Mouse (Mus musculus) limb, embryonic 11.5 days (tissue): ENCODE measurements around the gene Prom2. TPM values are rescaled to one million over a fixed set of nuclear protein-coding genes. Genes with fewer than 3 reads are reported as not detected.

Experiments
- ATAC-seq: fragments of 200-750 bp; cut with Nextera tagmentation; 2 replicates; pipeline ENCODE4 v1.8.0; 2017; ENCODE audit warnings: low read depth; ENCODE audit not compliant: insufficient number of reproducible peaks, low FRiP score, low TSS enrichment
- DNase-seq: peaks from one replicate; pipeline ENCODE4 v3.0.0-alpha.2; 2015; ENCODE audit warnings: low spot score
- H3K27ac ChIP-seq: fragments of 300-500 bp; sonication (generic); replicated peaks from 2 replicates; pipeline ENCODE4 v1.5.1; 2014; ENCODE audit warnings: low read depth, mild to moderate bottlenecking, low read length
- H3K27me3 ChIP-seq: fragments of 300-500 bp; sonication (generic); 2 replicates; pipeline ENCODE4 v1.6.1; 2014; ENCODE audit warnings: mild to moderate bottlenecking, low read length, mixed read lengths; ENCODE audit not compliant: control insufficient read depth, insufficient read depth
- H3K36me3 ChIP-seq: fragments of 300-500 bp; sonication (generic); 2 replicates; pipeline ENCODE4 v1.6.1; 2014; ENCODE audit warnings: mild to moderate bottlenecking, low read length, moderate library complexity, mixed read lengths; ENCODE audit not compliant: control insufficient read depth, insufficient read depth
- H3K4me1 ChIP-seq: fragments of 300-500 bp; sonication (generic); 2 replicates; pipeline ENCODE4 v1.6.1; 2014; ENCODE audit warnings: low read length, mixed read lengths; ENCODE audit not compliant: control insufficient read depth, insufficient read depth
- H3K4me2 ChIP-seq: fragments of 300-500 bp; sonication (generic); 2 replicates; pipeline ENCODE4 v1.6.1; 2014; ENCODE audit warnings: low read depth, mild to moderate bottlenecking, moderate library complexity; ENCODE audit not compliant: severe bottlenecking
- H3K4me3 ChIP-seq: fragments of 300-500 bp; sonication (generic); 2 replicates; pipeline ENCODE4 v1.5.1; 2014; ENCODE audit warnings: low read depth, low read length
- H3K9ac ChIP-seq: fragments of 300-500 bp; sonication (generic); 2 replicates; pipeline ENCODE4 v1.6.1; 2014; ENCODE audit warnings: mild to moderate bottlenecking, low read length
- H3K9me3 ChIP-seq: fragments of 300-500 bp; sonication (generic); 2 replicates; pipeline ENCODE4 v1.6.1; 2016; ENCODE audit warnings: low read length; ENCODE audit not compliant: control insufficient read depth
- WGBS: fragments of 180-500 bp; shearing (Covaris S2); extraction: QIAGEN DNeasy Blood & Tissue Kit; methylation state at CpG from one replicate; pipeline ENCODE4 v1.1.7; 2014; 5-methylcytosine and 5-hydroxymethylcytosine counted together
- polyA plus RNA-seq: library from polyadenylated mRNA; unstranded; fragments of >200 nt; fragmentation: Nextera tagmentation; extraction: Ambion mirVana; gene quantifications from 2 replicates; pipeline ENCODE4 v1.2.1, GENCODE M21; 2014

The Prom2 gene
- polyA plus RNA-seq, 1 experiment from 2014 or later, result 1.5 TPM

DNA sequence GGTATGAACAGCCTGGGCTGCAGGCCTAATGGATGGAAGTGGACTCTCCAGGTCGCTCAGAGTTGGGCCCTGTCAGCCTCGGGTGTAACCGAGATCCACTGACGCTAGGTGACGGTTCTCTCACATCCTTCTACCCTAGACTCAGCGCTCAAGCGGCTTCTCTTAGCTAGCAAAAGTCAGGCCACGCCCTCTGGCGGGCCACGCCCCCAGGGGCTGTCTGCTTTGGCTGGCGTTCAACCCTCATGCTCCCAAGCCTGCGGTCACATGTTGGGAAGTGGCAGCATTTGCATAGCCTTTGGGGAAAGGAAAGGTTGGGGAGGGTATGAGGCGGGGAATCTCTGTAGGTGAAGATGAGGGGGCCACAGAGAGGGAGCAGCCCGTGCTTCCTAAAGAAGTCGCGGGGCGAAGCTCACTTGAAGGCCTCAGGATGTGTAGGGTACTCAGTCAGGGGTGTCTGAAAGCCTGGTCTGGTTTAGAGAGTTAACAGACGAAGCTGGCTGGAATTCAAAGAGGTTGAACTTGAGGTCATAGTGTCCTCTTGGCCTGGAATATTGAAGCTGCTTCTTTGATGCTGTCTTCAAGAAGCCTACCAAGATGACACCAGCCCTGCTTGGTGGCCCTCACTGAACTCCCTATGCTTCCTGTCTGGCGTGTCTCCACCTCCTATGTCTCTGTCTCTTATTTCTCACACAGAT lies 56.6 kb downstream of the Prom2 start:
- H3K4me3 ChIP-seq, result peak overlapping the region; percentile 7; the same call in 1 of the 2 replicates
- H3K4me2 ChIP-seq, result peak overlapping the region; percentile 38; the same call in 1 of the 2 replicates
- DNase-seq (peak; percentile 79), ATAC-seq (peak; percentile 49; the same call in 1 of the 2 replicates)
- H3K9me3 ChIP-seq, result no peaks in the 10 kb centered on the region
- H3K27me3 ChIP-seq, result peaks cover 48% of the 10 kb centered on the region
- H3K36me3 ChIP-seq, result no peaks in the 10 kb centered on the region
- H3K27ac ChIP-seq, result no peak overlapping the region
- 0 out of 2 replicates have a peak, but pooled peaks cover 5% of the 10 kb centered on the region for H3K4me1 ChIP-seq
- 8% methylated on average over 19 of the region's 19 CpGs for WGBS
- H3K9ac ChIP-seq, result no peak overlapping the region

DNA sequence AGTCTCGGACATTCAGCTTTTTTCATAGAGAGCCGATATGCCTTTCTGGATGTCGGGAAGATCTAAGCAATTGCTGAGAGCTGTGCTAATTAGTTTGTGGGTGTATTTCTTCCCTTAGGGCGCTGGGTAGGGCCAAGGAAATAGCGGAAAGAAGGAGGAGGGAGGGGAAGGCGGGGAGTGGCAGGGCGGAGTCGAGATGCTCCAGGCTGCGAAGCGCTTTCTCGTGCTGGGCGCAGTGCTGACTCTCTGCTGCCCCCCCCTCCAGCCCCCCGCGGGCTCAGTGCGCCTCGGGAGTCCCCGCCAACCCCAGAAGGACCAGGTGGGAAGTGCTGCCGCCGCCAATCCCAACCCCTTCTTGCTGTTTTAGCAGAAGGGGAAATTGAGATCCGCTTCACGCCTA lies 58.3 kb downstream of the Prom2 start:
- peak overlapping the region; percentile 54 for H3K4me3 ChIP-seq
- H3K27ac ChIP-seq, result no peak overlapping the region
- no peaks in the 10 kb centered on the region for H3K36me3 ChIP-seq
- ATAC-seq, result no peak
- H3K4me2 ChIP-seq, result peak overlapping the region; percentile 93
- 0% methylated on average over 20 of the region's 21 CpGs for WGBS
- 0 out of 2 replicates have a peak, but pooled peaks cover 5% of the 10 kb centered on the region for H3K4me1 ChIP-seq
- no peak overlapping the region for H3K9ac ChIP-seq
- H3K9me3 ChIP-seq, result no peaks in the 10 kb centered on the region
- H3K27me3 ChIP-seq, result peaks cover 50% of the 10 kb centered on the region
- DNase-seq, result peak; percentile 32

DNA sequence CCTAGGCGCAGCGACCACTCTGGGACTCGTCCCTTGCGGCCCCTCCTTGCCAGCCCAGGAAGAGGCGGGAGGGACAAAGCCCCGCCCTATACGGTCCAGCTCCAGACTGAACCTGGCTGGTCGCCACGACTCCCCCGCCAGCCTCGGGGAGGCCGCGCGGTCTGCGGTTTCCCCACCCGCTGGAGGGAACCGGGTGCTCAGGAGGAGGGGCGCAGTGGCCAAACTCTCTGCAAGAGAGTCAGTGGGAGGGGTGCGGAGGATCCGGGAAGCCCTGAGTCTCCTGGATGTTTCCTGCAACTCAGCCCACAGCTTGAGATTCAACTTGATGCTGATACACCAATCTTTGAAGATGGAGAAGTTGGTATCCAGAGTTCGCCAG lies 58.7 kb downstream of the Prom2 start:
- peak overlapping the region; percentile 93 for H3K4me2 ChIP-seq
- no peak overlapping the region for H3K27ac ChIP-seq
- H3K36me3 ChIP-seq, result no peaks in the 10 kb centered on the region
- H3K4me1 ChIP-seq, result 0 out of 2 replicates have a peak, but pooled peaks cover 5% of the 10 kb centered on the region
- H3K9ac ChIP-seq, result peak overlapping the region; percentile 52
- no peaks in the 10 kb centered on the region for H3K9me3 ChIP-seq
- peak overlapping the region; percentile 54 for H3K4me3 ChIP-seq
- WGBS, result under 1% methylated on average over 21 of the region's 21 CpGs
- peak; percentile 80 for DNase-seq
- peak; percentile 58 for ATAC-seq
- peaks cover 50% of the 10 kb centered on the region for H3K27me3 ChIP-seq

DNA sequence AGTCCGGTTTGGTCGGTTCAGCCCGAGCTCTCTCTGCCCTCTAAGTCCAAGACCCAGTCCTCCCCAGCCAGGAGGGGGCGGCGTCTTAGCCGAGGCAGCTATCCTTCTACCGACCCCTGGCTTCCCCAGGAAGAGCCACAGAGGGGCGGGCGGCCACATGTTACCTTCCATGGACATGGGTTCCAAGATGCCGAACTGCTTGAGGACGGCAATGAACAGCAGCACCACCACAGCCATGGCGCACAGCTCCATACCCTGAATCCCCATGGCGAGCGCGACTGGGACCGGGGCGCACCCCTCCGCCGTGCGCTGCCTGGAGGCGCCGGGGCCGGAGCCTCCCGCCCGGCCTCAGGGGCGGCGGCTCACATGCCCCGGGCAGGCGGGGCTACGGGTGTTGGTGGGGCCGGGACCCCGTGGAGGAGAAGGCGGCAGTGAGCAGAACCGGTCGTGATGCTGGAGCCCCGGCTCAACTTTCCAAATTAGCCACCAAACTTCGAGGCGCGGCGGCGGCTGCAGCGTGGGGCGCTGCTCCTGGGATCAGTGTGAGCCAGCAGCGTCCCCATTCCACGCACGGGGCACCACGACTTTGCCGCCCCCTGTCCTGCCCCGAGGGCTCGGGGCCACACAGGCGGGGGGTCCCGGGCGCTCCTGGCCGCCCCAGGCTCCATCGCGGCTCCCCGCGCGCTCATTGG lies 59.3 kb downstream of the Prom2 start:
- peak overlapping the region; percentile 93 for H3K4me2 ChIP-seq
- peaks cover 50% of the 10 kb centered on the region for H3K27me3 ChIP-seq
- H3K36me3 ChIP-seq, result no peaks in the 10 kb centered on the region
- DNase-seq (peak; percentile 53), ATAC-seq (peak; percentile 58)
- WGBS, result under 1% methylated on average over 55 of the region's 59 CpGs
- 0 out of 2 replicates have a peak, but pooled peaks cover 5% of the 10 kb centered on the region for H3K4me1 ChIP-seq
- H3K9ac ChIP-seq, result peak overlapping the region; percentile 52
- peak overlapping the region; percentile 54 for H3K4me3 ChIP-seq
- H3K27ac ChIP-seq, result no peak overlapping the region
- no peaks in the 10 kb centered on the region for H3K9me3 ChIP-seq

DNA sequence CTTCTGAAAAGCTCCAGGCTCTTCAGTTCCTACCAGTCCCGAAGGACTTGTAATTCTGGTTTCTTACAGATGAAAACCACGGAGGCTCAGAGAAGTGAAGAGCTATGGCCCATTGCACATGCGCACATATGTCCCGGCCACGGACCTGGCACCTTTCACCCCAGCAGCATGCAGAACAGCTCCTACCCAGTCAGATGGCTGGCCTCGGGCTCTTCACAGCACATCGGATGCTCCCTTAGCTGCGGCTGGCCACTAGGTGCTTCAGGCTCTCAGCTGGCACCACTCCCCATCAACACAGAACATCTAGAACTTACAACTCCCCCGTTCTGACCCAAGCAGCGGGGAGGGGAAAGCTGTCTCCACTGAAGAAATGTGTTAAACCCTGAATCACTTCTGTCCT lies 61.5 kb downstream of the Prom2 start:
- Histone ChIP-seq H3K4me2 (no peak overlapping the region), H3K36me3 (no peaks in the 10 kb centered on the region), H3K4me1 (0 out of 2 replicates have a peak, but pooled peaks cover 5% of the 10 kb centered on the region), H3K9me3 (no peaks in the 10 kb centered on the region), H3K27ac (no peak overlapping the region), H3K27me3 (peaks cover 48% of the 10 kb centered on the region), H3K4me3 (no peak overlapping the region), H3K9ac (no peak overlapping the region)
- DNase-seq (no peak), ATAC-seq (no peak)
- WGBS, result 71% methylated on average over 10 of the region's 10 CpGs

DNA sequence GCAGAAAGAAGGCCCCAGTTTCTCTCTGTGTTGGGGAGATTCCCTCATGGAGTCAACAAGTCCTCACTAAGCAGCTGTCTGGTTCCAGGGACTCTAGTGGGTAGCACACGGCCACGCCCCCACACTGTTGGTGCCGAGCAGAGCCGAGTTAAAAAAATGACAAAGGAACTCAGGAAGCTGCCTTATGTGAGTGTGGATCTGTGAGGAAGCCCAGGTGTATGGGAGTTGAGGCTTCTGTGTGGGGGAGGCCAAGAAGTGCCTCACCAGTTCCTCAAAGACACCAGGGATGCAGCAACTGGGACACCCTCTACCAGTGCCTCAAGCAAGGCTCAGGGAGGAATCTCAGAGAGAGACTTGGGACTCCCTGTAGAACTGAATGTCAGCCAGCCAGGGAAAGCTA lies 62.1 kb downstream of the Prom2 start:
- Histone ChIP-seq H3K27ac (no peak overlapping the region), H3K9ac (no peak overlapping the region), H3K36me3 (no peaks in the 10 kb centered on the region), H3K4me3 (no peak overlapping the region), H3K4me1 (0 out of 2 replicates have a peak, but pooled peaks cover 5% of the 10 kb centered on the region), H3K4me2 (no peak overlapping the region), H3K27me3 (peaks cover 47% of the 10 kb centered on the region), H3K9me3 (no peaks in the 10 kb centered on the region)
- DNase-seq (no peak), ATAC-seq (no peak)
- WGBS, result 84% methylated on average over 4 of the region's 4 CpGs

Other genes starting within 250 kb of the Prom2 start
- 5.8 and 6.5 TPM in 2 replicates for gene Dusp2, start 205.3 kb downstream of the Prom2 start, polyA plus RNA-seq
- not detected in 2 replicates for gene Astl, start 202.8 kb downstream of the Prom2 start, polyA plus RNA-seq
- 2.2 and 2.6 TPM in 2 replicates for gene Adra2b, start 178.3 kb downstream of the Prom2 start, polyA plus RNA-seq
- gene Gpat2, start 116.3 kb downstream of the Prom2 start, polyA plus RNA-seq, result 0.09 TPM in 1 of 2 replicates, not detected in the other
- gene Fahd2a, start 96.9 kb downstream of the Prom2 start, polyA plus RNA-seq, result 20.7 and 28.3 TPM in 2 replicates
- gene Kcnip3, start 19.4 kb downstream of the Prom2 start, polyA plus RNA-seq, result 2.2 and 2.6 TPM in 2 replicates
- 5.5 and 7.2 TPM in 2 replicates for gene Zfp661, start 45.6 kb upstream of the Prom2 start, polyA plus RNA-seq
- 161 and 164 TPM in 2 replicates for gene Mrps5, start 45.8 kb upstream of the Prom2 start, polyA plus RNA-seq
- 0.09 and 0.20 TPM in 2 replicates for gene Mal, start 115.2 kb upstream of the Prom2 start, polyA plus RNA-seq
- gene Mall, start 188.5 kb upstream of the Prom2 start, polyA plus RNA-seq, result 1.4 and 2.0 TPM in 2 replicates
- 36.3 and 36.5 TPM in 2 replicates for gene Nphp1, start 247.4 kb upstream of the Prom2 start, polyA plus RNA-seq